Mouse (Mus musculus) lung, embryonic 15.5 days (tissue): ENCODE results near the gene Gm49601. TPM values are rescaled to one million over a fixed set of nuclear protein-coding genes. Genes with fewer than 3 reads are reported as not detected.

ENCODE experiments used
- polyA plus RNA-seq: library from polyadenylated mRNA; unstranded; fragments of >200 nt; fragmentation: Nextera tagmentation; extraction: Ambion mirVana; gene quantifications from 2 replicates; pipeline ENCODE4 v1.2.1, GENCODE M21; 2015

The Gm49601 gene
- polyA plus RNA-seq, 1 experiment from 2014 or later, result 4.0 TPM

Other genes with a start within 250 kb of the Gm49601 start
- gene Txnrd2, start 200.0 kb downstream of the Gm49601 start, polyA plus RNA-seq, result 22.7 and 23.4 TPM in 2 replicates
- gene Comt, start 199.6 kb downstream of the Gm49601 start, polyA plus RNA-seq, result 112 and 122 TPM in 2 replicates
- gene Gnb1l, start 127.7 kb downstream of the Gm49601 start, polyA plus RNA-seq, result 15.7 and 17.0 TPM in 2 replicates
- 4.9 and 5.4 TPM in 2 replicates for gene Rtl10, start 127.5 kb downstream of the Gm49601 start, polyA plus RNA-seq
- gene Tbx1, start 35.8 kb downstream of the Gm49601 start, polyA plus RNA-seq, result 10.9 and 13.1 TPM in 2 replicates
- gene Gp1bb, start 4.0 kb downstream of the Gm49601 start, polyA plus RNA-seq, result 2.8 and 4.3 TPM in 2 replicates
- 20.2 and 20.9 TPM in 2 replicates for gene Sept5, start 3.5 kb upstream of the Gm49601 start, polyA plus RNA-seq
- gene Cldn5, start 150.4 kb upstream of the Gm49601 start, polyA plus RNA-seq, result 117 and 126 TPM in 2 replicates
- 92.2 and 94.1 TPM in 2 replicates for gene Ufd1, start 185.4 kb upstream of the Gm49601 start, polyA plus RNA-seq
- gene Cdc45, start 185.6 kb upstream of the Gm49601 start, polyA plus RNA-seq, result 56.5 and 59.3 TPM in 2 replicates
- gene 2510002D24Rik, start 210.2 kb upstream of the Gm49601 start, polyA plus RNA-seq, result 34.7 and 38.7 TPM in 2 replicates
- gene Gm28539, start 210.2 kb upstream of the Gm49601 start, polyA plus RNA-seq, result not detected in 2 replicates